Mouse (Mus musculus): ENCODE measurements around the gene Mrps23.

DNA sequence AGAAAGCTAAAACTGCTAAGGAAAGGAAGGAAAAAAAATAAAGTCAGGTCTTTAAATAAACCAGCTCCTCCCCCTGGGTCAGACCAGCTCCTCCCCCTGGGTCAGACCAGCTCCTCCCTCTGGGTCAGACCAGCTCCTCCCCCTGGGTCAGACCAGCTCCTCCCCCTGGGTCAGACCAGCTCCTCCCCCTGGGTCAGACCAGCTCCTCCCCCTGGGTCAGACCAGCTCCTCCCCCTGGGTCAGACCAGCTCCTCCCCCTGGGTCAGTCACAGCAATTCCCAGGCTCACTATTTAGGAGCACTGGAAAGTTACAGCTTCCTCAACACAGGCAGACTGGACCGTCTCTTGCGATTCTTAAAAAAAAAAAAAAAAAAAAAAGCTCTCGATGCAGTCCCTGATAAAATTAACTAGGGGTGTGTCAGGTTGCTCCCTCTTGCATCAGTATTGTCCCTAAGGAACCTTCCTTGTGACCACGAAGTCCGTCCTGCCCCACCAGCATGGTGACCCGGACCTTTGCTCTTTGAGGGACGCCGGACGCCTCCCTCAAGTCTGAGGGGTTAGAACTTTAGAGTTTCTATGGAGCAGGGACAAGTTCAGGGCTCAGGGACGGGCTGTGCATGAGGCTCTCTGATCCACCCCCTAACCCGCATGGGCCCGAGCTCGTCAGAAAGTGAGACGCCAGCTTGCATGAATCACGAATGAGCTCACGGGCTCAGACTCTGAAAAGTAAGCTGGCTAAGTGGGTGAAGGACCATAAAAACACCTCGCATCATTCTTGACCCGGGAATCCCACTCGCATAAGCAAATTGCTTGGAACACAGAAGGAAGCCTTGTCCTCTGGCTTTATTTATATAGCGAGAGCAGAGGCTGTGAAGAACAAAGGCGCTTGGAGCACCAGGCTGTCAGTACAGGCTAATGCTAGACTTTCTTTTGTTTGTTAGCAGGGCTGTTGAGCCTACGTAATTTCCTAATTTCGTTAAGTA lies 31.3 kb downstream of the Mrps23 start:
- no peak for TF ChIP-seq GATA1 (IDR thresholded peaks at IDR 0.05; ENCODE audit: borderline replicate concordance, low read length)
- no peak for TF ChIP-seq FLI1 (IDR thresholded peaks at IDR 0.05; ENCODE audit: low read length)
